Mouse (Mus musculus): ENCODE data around the gene Apc2.
A peak's percentile ranks its signal among the peaks of the same experiment; 100 is the strongest.
"Not testable (repeated sequence)": the region's sequence is repeated elsewhere in the genome, so short reads cannot be mapped to it uniquely, and the experiment has no call there.

Apc2 gene

GRCm38 (mm10) chr10:80343425-80343895, 47.7 kb downstream of the Apc2 start:
- no peak for DNase-seq (ENCODE audit: low spot score)

GRCm38 (mm10) chr10:80344131-80344661, 48.4 kb downstream of the Apc2 start:
- DNase-seq (ENCODE audit: low spot score), result no peak

- no peak for DNase-seq (ENCODE audit: low spot score)
Measured at GRCm38 (mm10) chr10:80345122-80345521, 49.3 kb downstream of the Apc2 start.

GRCm38 (mm10) chr10:80345929-80346328, 50.2 kb downstream of the Apc2 start:
- DNase-seq (ENCODE audit: low spot score), result not testable (repeated sequence)

GRCm38 (mm10) chr10:80347514-80347967, 51.8 kb downstream of the Apc2 start:
- DNase-seq (ENCODE audit: low spot score), result no peak

- peak; percentile 78 for DNase-seq (ENCODE audit: low spot score)
Measured at GRCm38 (mm10) chr10:80348244-80348781, 52.5 kb downstream of the Apc2 start, which contains the start of gene Adamtsl5. TSS of gene Adamtsl5 (minus strand) at chr10:80348412.

GRCm38 (mm10) chr10:80348981-80349380, 53.2 kb downstream of the Apc2 start:
- DNase-seq (ENCODE audit: low spot score), result peak; percentile 53

GRCm38 (mm10) chr10:80350292-80350691, 54.5 kb downstream of the Apc2 start:
- DNase-seq (ENCODE audit: low spot score), result peak; percentile 96

- DNase-seq (ENCODE audit: low spot score), result no peak
Measured at GRCm38 (mm10) chr10:80351896-80352295, 56.1 kb downstream of the Apc2 start.

GRCm38 (mm10) chr10:80352727-80353126, 57.0 kb downstream of the Apc2 start:
- DNase-seq (ENCODE audit: low spot score), result no peak

GRCm38 (mm10) chr10:80355431-80355830, 59.7 kb downstream of the Apc2 start:
- DNase-seq (ENCODE audit: low spot score), result no peak

- DNase-seq (ENCODE audit: low spot score), result no peak
Measured at GRCm38 (mm10) chr10:80356001-80356682, 60.4 kb downstream of the Apc2 start, which contains the start of gene Plk5. TSS of gene Plk5 (plus strand) at chr10:80356459.

- DNase-seq (ENCODE audit: low spot score), result no peak
Measured at GRCm38 (mm10) chr10:80356737-80357136, 61.0 kb downstream of the Apc2 start.

GRCm38 (mm10) chr10:80357336-80357735, 61.6 kb downstream of the Apc2 start:
- DNase-seq (ENCODE audit: low spot score), result no peak

- peak; percentile 58 for DNase-seq (ENCODE audit: low spot score)
Measured at GRCm38 (mm10) chr10:80357994-80358639, 62.3 kb downstream of the Apc2 start.

- DNase-seq (ENCODE audit: low spot score), result no peak
Measured at GRCm38 (mm10) chr10:80363734-80364133, 68.0 kb downstream of the Apc2 start.

GRCm38 (mm10) chr10:80365736-80366135, 70.0 kb downstream of the Apc2 start:
- DNase-seq (ENCODE audit: low spot score), result no peak
